Mouse (Mus musculus) hindbrain, postnatal 0 days (tissue): ENCODE data around the gene Bicdl2. TPM values are rescaled to one million over a fixed set of nuclear protein-coding genes. Genes with fewer than 3 reads are reported as not detected.

ENCODE experiments used
- ATAC-seq: fragments of 200-750 bp; cut with Nextera tagmentation; 2 replicates; pipeline ENCODE4 v1.8.0; 2017; ENCODE audit warnings: mild to moderate bottlenecking, moderate TSS enrichment, moderate library complexity
- DNase-seq: peaks from one replicate; pipeline ENCODE4 v3.0.0-alpha.2; 2015; ENCODE audit warnings: low spot score
- H3K27ac ChIP-seq: fragments of 300-500 bp; sonication (generic); 2 replicates; pipeline ENCODE4 v1.5.1; 2014; ENCODE audit warnings: mild to moderate bottlenecking
- H3K27me3 ChIP-seq: fragments of 300-500 bp; sonication (generic); 2 replicates; pipeline ENCODE4 v1.6.1; 2014; ENCODE audit warnings: low read length, mixed read lengths; ENCODE audit not compliant: insufficient read depth
- H3K36me3 ChIP-seq: fragments of 300-500 bp; sonication (generic); 2 replicates; pipeline ENCODE4 v1.6.1; 2014; ENCODE audit warnings: low read length, mixed read lengths; ENCODE audit not compliant: insufficient read depth
- H3K4me1 ChIP-seq: fragments of 300-500 bp; sonication (generic); 2 replicates; pipeline ENCODE4 v1.6.1; 2014; ENCODE audit warnings: antibody characterized with exemption, low read length, mixed read lengths; ENCODE audit not compliant: insufficient read depth
- H3K4me2 ChIP-seq: fragments of 300-500 bp; sonication (generic); 2 replicates; pipeline ENCODE4 v1.6.1; 2014; ENCODE audit warnings: low read depth, mild to moderate bottlenecking, low read length, moderate library complexity, mixed read lengths
- H3K4me3 ChIP-seq: fragments of 300-500 bp; sonication (generic); 2 replicates; pipeline ENCODE4 v1.5.1; 2014; ENCODE audit warnings: low read length
- H3K9ac ChIP-seq: fragments of 300-500 bp; sonication (generic); replicated peaks from 2 replicates; pipeline ENCODE4 v1.6.1; 2014; ENCODE audit warnings: mild to moderate bottlenecking, low read length, moderate library complexity, mixed read lengths
- H3K9me3 ChIP-seq: fragments of 300-500 bp; sonication (generic); 2 replicates; pipeline ENCODE4 v1.6.1; 2016; ENCODE audit warnings: low read length, mixed read lengths
- CTCF ChIP-seq: IDR thresholded peaks from 2 replicates; pipeline ENCODE4 v1.5.1; 2016; ENCODE audit warnings: antibody characterized with exemption, control low read depth, low read depth
- WGBS: fragments of 180-500 bp; shearing (Covaris S2); extraction: QIAGEN DNeasy Blood & Tissue Kit; methylation state at CpG from one replicate; pipeline ENCODE4 v1.1.7; 2014; 5-methylcytosine and 5-hydroxymethylcytosine counted together
- polyA plus RNA-seq: library from polyadenylated mRNA; unstranded; fragments of >200 nt; fragmentation: Nextera tagmentation; extraction: Ambion mirVana; gene quantifications from 2 replicates; pipeline ENCODE4 v1.2.1, GENCODE M21; 2015
- total RNA-seq: library from RNA; depleted of rRNA; stranded (reverse); fragments of >200 nt; gene quantifications from 2 replicates; pipeline ENCODE4 v1.2.3, GENCODE M21; 2014

The Bicdl2 gene
- total and polyA plus RNA-seq, 2 experiments from 2014 or later = 0.18 TPM; not detected in 1

DNA sequence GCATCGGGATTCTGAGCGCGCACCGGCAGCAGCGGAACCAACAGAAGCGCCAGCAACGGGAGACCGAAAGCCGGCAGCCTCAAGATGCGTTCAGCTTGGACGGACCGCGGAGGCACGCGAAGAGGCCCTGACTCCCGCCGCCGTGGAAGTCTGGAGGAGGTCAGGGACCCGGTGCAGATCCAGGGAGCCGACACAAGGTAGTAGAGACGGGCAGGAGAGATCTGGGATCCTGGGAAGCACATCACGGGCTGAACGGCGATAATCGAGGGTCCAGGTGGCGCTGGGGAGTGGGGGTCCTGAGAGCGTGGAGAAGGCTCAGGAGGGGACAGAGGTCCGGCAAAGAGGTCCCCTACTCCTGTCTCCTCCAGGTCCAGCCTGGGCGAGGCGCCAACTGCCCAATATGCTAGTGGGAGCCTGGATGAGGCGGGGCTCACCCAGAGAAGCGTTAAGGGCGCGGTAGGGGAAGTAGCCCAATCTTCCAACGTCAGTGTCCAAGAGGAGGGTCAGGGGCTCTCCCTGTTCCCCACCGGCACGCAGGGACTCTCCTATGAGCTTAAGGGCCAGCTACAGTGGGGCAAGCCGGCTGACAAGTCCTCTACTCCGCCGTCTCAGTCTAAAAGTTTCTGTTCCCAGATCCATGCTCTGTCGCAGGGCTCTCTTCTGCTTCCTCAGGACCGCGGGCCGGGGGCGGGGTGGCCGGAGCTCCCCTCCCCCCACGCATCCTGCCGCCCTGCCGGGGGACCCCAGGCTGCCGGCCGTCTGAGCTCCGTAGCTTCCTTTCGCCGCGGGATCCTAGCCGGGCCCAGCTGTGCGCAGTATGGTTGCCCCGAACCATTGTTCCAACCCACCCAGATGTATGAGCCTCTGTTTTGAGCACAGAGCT, 15.5 kb upstream of the Bicdl2 start, which contains the start of gene Mmp25:
Gene Mmp25 (minus strand): TSS at position 665 of the 883 bp plus-strand sequence.
- peak within 1 kb of the TSS; percentile 43 for H3K4me3 ChIP-seq
- H3K9me3 ChIP-seq = no peaks in the 10 kb centered on the region
- no peak within 1 kb of the TSS for H3K27ac ChIP-seq
- DNase-seq = no peak
- no peaks in the 10 kb centered on the region for H3K36me3 ChIP-seq
- peaks cover 13% of the 10 kb centered on the region; the same call in 1 of the 2 replicates for H3K27me3 ChIP-seq
- no peak for TF ChIP-seq CTCF
- ATAC-seq = no peak
- H3K9ac ChIP-seq = peak within 1 kb of the TSS; percentile 37; the same call in 1 of the 2 replicates
- 1% methylated on average over 58 of the region's 58 CpGs for WGBS
- H3K4me1 ChIP-seq = peaks cover 4% of the 10 kb centered on the region; the same call in 1 of the 2 replicates
- peak within 1 kb of the TSS; percentile 69 for H3K4me2 ChIP-seq

GRCm38 (mm10) chr17:23645894-23646293, 14.4 kb upstream of the Bicdl2 start:
- H3K4me3 ChIP-seq = no peak overlapping the region
- peaks cover 13% of the 10 kb centered on the region; the same call in 1 of the 2 replicates for H3K27me3 ChIP-seq
- H3K9ac ChIP-seq = no peak overlapping the region
- TF ChIP-seq CTCF = no peak
- WGBS = 35% methylated on average over 10 of the region's 10 CpGs
- no peak overlapping the region for H3K4me2 ChIP-seq
- no peak for ATAC-seq
- no peak overlapping the region for H3K27ac ChIP-seq
- no peaks in the 10 kb centered on the region for H3K36me3 ChIP-seq
- DNase-seq = no peak
- no peaks in the 10 kb centered on the region for H3K9me3 ChIP-seq
- H3K4me1 ChIP-seq = peaks cover 4% of the 10 kb centered on the region; the same call in 1 of the 2 replicates

DNA sequence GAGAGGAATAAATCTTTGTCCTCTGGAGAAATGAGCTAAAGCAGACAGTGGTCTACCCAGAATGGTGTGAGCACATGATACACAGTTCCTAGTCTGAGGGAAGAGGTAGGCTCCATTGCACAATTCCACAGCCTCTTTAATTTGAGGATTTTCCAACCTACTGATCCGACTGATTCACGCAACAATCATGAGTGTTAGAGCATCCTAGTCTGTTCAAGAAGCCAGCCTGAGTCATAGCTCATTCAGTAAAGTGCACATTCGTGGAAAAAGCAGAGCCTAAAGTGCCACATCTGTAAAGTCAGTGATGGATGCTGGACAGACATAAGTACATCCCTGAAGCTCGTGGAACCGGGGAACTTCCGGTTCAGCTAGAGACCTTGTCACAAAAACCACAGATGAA, 8.9 kb upstream of the Bicdl2 start:
- Histone ChIP-seq H3K9me3 (no peaks in the 10 kb centered on the region), H3K36me3 (no peaks in the 10 kb centered on the region), H3K27ac (no peak overlapping the region), H3K27me3 (no peaks in the 10 kb centered on the region), H3K9ac (no peak overlapping the region), H3K4me3 (no peak overlapping the region), H3K4me1 (no peaks in the 10 kb centered on the region), H3K4me2 (no peak overlapping the region)
- no peak for TF ChIP-seq CTCF
- ATAC-seq (no peak), DNase-seq (no peak)
- WGBS = 83% methylated on average over 6 of the region's 6 CpGs

GRCm38 (mm10) chr17:23653324-23653723, 7.0 kb upstream of the Bicdl2 start:
- DNase-seq (no peak), ATAC-seq (no peak)
- no peaks in the 10 kb centered on the region for H3K36me3 ChIP-seq
- no peaks in the 10 kb centered on the region for H3K9me3 ChIP-seq
- no peak overlapping the region for H3K4me2 ChIP-seq
- H3K27me3 ChIP-seq = no peaks in the 10 kb centered on the region
- WGBS = 69% methylated on average over 2 of the region's 2 CpGs
- no peaks in the 10 kb centered on the region for H3K4me1 ChIP-seq
- no peak overlapping the region for H3K4me3 ChIP-seq
- no peak overlapping the region for H3K27ac ChIP-seq
- H3K9ac ChIP-seq = no peak overlapping the region
- TF ChIP-seq CTCF = peak; percentile 26; the same call in 1 of the 2 replicates

- Histone ChIP-seq H3K4me3 (no peak overlapping the region), H3K27me3 (no peaks in the 10 kb centered on the region), H3K36me3 (no peaks in the 10 kb centered on the region), H3K27ac (no peak overlapping the region), H3K4me1 (no peaks in the 10 kb centered on the region), H3K9me3 (no peaks in the 10 kb centered on the region), H3K4me2 (no peak overlapping the region), H3K9ac (no peak overlapping the region)
- ATAC-seq = no peak
- no peak for TF ChIP-seq CTCF
- DNase-seq = no peak
- 64% methylated on average over 6 of the region's 6 CpGs for WGBS
These were observed 6.3 kb upstream of the Bicdl2 start for GRCm38 (mm10) chr17:23654001-23654400.

DNA sequence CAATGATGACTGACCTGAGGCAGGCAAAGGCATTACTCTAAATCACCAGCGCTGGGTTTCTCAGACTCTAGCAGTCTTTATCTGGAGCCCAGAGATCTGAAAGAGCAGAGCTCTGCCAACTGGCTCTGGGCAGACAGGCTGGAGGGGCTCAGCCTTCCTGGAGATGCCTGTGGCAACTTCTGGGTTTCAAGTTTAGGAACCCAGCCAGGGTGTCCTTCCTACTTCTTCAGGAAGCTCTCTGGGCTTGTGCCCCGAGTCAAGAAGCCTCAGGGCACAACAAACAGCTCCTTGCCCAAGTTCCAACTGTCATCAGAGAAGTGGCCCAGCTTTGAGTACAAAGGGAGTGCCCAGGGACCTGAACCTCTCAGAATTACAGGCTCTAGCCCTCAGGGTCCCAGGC, 5.9 kb upstream of the Bicdl2 start:
- Histone ChIP-seq H3K9me3 (no peaks in the 10 kb centered on the region), H3K27me3 (peaks cover 2% of the 10 kb centered on the region), H3K4me3 (no peak overlapping the region), H3K9ac (no peak overlapping the region), H3K4me1 (no peaks in the 10 kb centered on the region), H3K36me3 (no peaks in the 10 kb centered on the region), H3K27ac (no peak overlapping the region), H3K4me2 (no peak overlapping the region)
- no peak for DNase-seq
- 56% methylated on average over 2 of the region's 2 CpGs for WGBS
- TF ChIP-seq CTCF = no peak
- ATAC-seq = no peak

GRCm38 (mm10) chr17:23658450-23658849, 1.9 kb upstream of the Bicdl2 start:
- no peak overlapping the region for H3K4me3 ChIP-seq
- H3K9me3 ChIP-seq = no peaks in the 10 kb centered on the region
- H3K36me3 ChIP-seq = no peaks in the 10 kb centered on the region
- H3K4me1 ChIP-seq = 0 out of 2 replicates have a peak, but pooled peaks cover 3% of the 10 kb centered on the region
- TF ChIP-seq CTCF = no peak
- WGBS = 84% methylated on average over 3 of the region's 3 CpGs
- no peak overlapping the region for H3K27ac ChIP-seq
- DNase-seq = no peak
- peaks cover 28% of the 10 kb centered on the region for H3K27me3 ChIP-seq
- no peak overlapping the region for H3K9ac ChIP-seq
- no peak for ATAC-seq
- H3K4me2 ChIP-seq = no peak overlapping the region
